In genomic region chr9:76518665-76519064, GRCm38 (mm10) we compare ENCODE assay signal across 27 mouse cellular contexts. TPM values are rescaled to one million over a fixed set of nuclear protein-coding genes. Genes with fewer than 3 reads are reported as not detected.
DNase-seq lines count a peak whose midpoint lies in the region; ATAC-seq and TF ChIP-seq lines count a peak whose summit lies in the region.
"Had no signal": no experiment of that assay in that cellular context is flagged by ENCODE, and none has a peak within 500 bp of the region (broad histone marks: within the 10 kb centered on the region; RNA-seq: fewer than 3 reads in every experiment).

No protein-coding gene starts in this region.

- no peak overlapping the region for H3K27ac ChIP-seq in heart, adult 2 months
- H3K27ac ChIP-seq in kidney, postnatal 0 days: no peak overlapping the region
- H3K27ac ChIP-seq: forebrain, embryonic 13.5 days; layer of hippocampus, adult 2 months; liver, embryonic 13.5 days; lung, embryonic 15.5 days; midbrain, embryonic 12.5 days; neural tube, embryonic 13.5 days had no signal

- no peak overlapping the region for H3K4me2 ChIP-seq in kidney, postnatal 0 days (ENCODE audit: low read length)
- H3K4me2 ChIP-seq: forebrain, embryonic 13.5 days; heart, embryonic 12.5 days; liver, embryonic 13.5 days; lung, embryonic 15.5 days; midbrain, embryonic 12.5 days; neural tube, embryonic 13.5 days had no signal

- H3K9ac ChIP-seq in heart, adult 2 months (ENCODE audit: low read depth, low read length): no peak overlapping the region
- H3K9ac ChIP-seq in kidney, postnatal 0 days (ENCODE audit: low read depth, low read length): no peak overlapping the region
- H3K9ac ChIP-seq: forebrain, embryonic 13.5 days; heart, embryonic 12.5 days; liver, embryonic 13.5 days; lung, embryonic 15.5 days; midbrain, embryonic 12.5 days; neural tube, embryonic 13.5 days had no signal

- 0 out of 2 replicates have a peak, but pooled peaks have one; percentile 14 for TF ChIP-seq CTCF in heart, adult 2 months (IDR thresholded peaks at IDR 0.05)
- TF ChIP-seq CTCF in kidney, postnatal 0 days (IDR thresholded peaks at IDR 0.05; ENCODE audit: low read depth): peak; percentile 50

- H3K4me1 ChIP-seq in heart, adult 2 months (ENCODE audit: control insufficient read depth, insufficient read depth, low read length): no peaks in the 10 kb centered on the region
- H3K4me1 ChIP-seq in kidney, postnatal 0 days (replicated peaks; ENCODE audit: insufficient read depth, low read length): no peaks in the 10 kb centered on the region
- H3K4me1 ChIP-seq: forebrain, embryonic 13.5 days; heart, embryonic 12.5 days; liver, embryonic 13.5 days; midbrain, embryonic 12.5 days; neural tube, embryonic 13.5 days had no signal

- DNase-seq in heart, adult 2 months: no peak
- no peak for DNase-seq in heart, adult 18-20 months
- no peak for DNase-seq in kidney, postnatal 0 days (ENCODE audit: low spot score)
- DNase-seq in kidney, postnatal 4 days: no peak
- peak; percentile 10 for DNase-seq in lung, postnatal 36 days
- DNase-seq in lung, postnatal 4 days: no peak
- peak; percentile 25 for DNase-seq in R1 (ENCODE audit: low read depth, low spot score)
- DNase-seq in adrenal gland, postnatal 4 days (ENCODE audit: low spot score in 2 of 2): no peak
- DNase-seq: adrenal gland, adult 8-10 months; cerebellum, adult 11 months; cerebellum, adult 9-10 months; cerebellum, postnatal 36 days; gastrocnemius, postnatal 14 days; kidney, adult 11 months; kidney, postnatal 25 days; left cerebral cortex, postnatal 4 days; liver, embryonic 13.5 days; right cerebral cortex, postnatal 14 days had no signal

- no peaks in the 10 kb centered on the region for H3K9me3 ChIP-seq in kidney, postnatal 0 days (replicated peaks; ENCODE audit: low read length)
- H3K9me3 ChIP-seq: forebrain, embryonic 13.5 days; heart, embryonic 12.5 days; liver, embryonic 13.5 days; lung, embryonic 15.5 days; midbrain, embryonic 12.5 days; neural tube, embryonic 13.5 days had no signal

- no peaks in the 10 kb centered on the region for H3K79me2 ChIP-seq in heart, adult 2 months (replicated peaks; ENCODE audit: control insufficient read depth, insufficient read depth, low read length)

- no peaks in the 10 kb centered on the region for H3K27me3 ChIP-seq in heart, adult 2 months (ENCODE audit: control insufficient read depth, insufficient read depth, low read length)
- H3K27me3 ChIP-seq in kidney, postnatal 0 days (ENCODE audit: insufficient read depth, low read length): no peaks in the 10 kb centered on the region
- H3K27me3 ChIP-seq: forebrain, embryonic 13.5 days; heart, embryonic 12.5 days; liver, embryonic 13.5 days; lung, embryonic 15.5 days; midbrain, embryonic 12.5 days; neural tube, embryonic 13.5 days had no signal

- 95% methylated on average over 1 of the region's 1 CpGs for WGBS in heart, adult 2 months
- WGBS in kidney, postnatal 0 days: 66% methylated on average over 1 of the region's 1 CpGs

- no peak overlapping the region for H3K4me3 ChIP-seq in heart, adult 2 months
- H3K4me3 ChIP-seq in kidney, postnatal 0 days (replicated peaks; ENCODE audit: low read depth, low read length): no peak overlapping the region
- H3K4me3 ChIP-seq: forebrain, embryonic 13.5 days; heart, embryonic 12.5 days; layer of hippocampus, adult 2 months; liver, embryonic 13.5 days; lung, embryonic 15.5 days; midbrain, embryonic 12.5 days; neural tube, embryonic 13.5 days had no signal

- intact Hi-C loops in heart, adult 2 months (cut with DNase I): no loop called here

- no peaks in the 10 kb centered on the region for H3K36me3 ChIP-seq in heart, adult 2 months (ENCODE audit: control insufficient read depth, insufficient read depth, low read length)
- no peaks in the 10 kb centered on the region for H3K36me3 ChIP-seq in kidney, postnatal 0 days (ENCODE audit: insufficient read depth, low read length)
- H3K36me3 ChIP-seq: heart, embryonic 12.5 days; liver, embryonic 13.5 days; lung, embryonic 15.5 days; midbrain, embryonic 12.5 days; neural tube, embryonic 13.5 days had no signal

- no peak for TF ChIP-seq EP300 in heart, adult 2 months (IDR thresholded peaks at IDR 0.05; ENCODE audit: insufficient read depth, low read depth, low read length)

- ATAC-seq in kidney, postnatal 0 days (replicated peaks; ENCODE audit: low FRiP score, low read depth): no peak
- ATAC-seq: forebrain, embryonic 13.5 days had no signal

- no peak for TF ChIP-seq POLR2A in heart, adult 2 months (IDR thresholded peaks at IDR 0.05; ENCODE audit: insufficient read depth, low read depth, low read length)

RNA-seq across cellular contexts. Expression of gene Fam83b, which starts 48.3 kb away (rescaled TPM):
- total RNA-seq in heart, adult 2 months (2021): under 1 TPM in 1 of 2 experiments, not detected in 1; 0.34 TPM
- polyA plus RNA-seq in heart, adult 2 months (2012; rRNA removed): not detected in 2 replicates
- total RNA-seq in heart, adult 18-20 months (2021): under 1 TPM in 1 of 2 experiments, not detected in 1; 0.15 TPM
- 0.66 and 0.69 TPM in 2 replicates for polyA plus RNA-seq in kidney, postnatal 0 days (2015; fragmentation: Nextera tagmentation; extraction: Ambion mirVana)
- total RNA-seq in adrenal gland, postnatal 4 days (2021): 1 to 10 TPM in 1 of 2 experiments, under 1 TPM in 1; 0.90 to 1.4 TPM
- total RNA-seq: gastrocnemius, postnatal 14 days; granulocyte monocyte progenitor cell, adult 5-6 weeks; megakaryocyte, adult 5-6 weeks; MEL had no signal
- polyA plus RNA-seq: forebrain, embryonic 13.5 days had no signal

Comparison
In these comparisons a context has a peak if more than half of its experiments do, and no peak if none do; other contexts are left out.
1. DNase-seq: peak in lung, postnatal 36 days (single experiment) and R1 (single experiment); none in heart, adult 2 months (0 of 2), heart, adult 18-20 months (0 of 2), kidney, postnatal 0 days (single experiment), kidney, postnatal 4 days (0 of 2), lung, postnatal 4 days (0 of 2) and adrenal gland, postnatal 4 days (0 of 2).